Mouse (Mus musculus) heart, adult 11 months (tissue): Measurements from ENCODE around the gene Pea15a.

ENCODE experiments used
- DNase-seq: peaks from one replicate; pipeline ENCODE4 v3.0.0; 2022

Gene Pea15a

GRCm38 (mm10) chr1:172177791-172178190 lies 28.8 kb downstream of the Pea15a start:
- DNase-seq, result peak; percentile 60

GRCm38 (mm10) chr1:172173181-172173580 lies 33.4 kb downstream of the Pea15a start:
- DNase-seq, result peak; percentile 41

- peak; percentile 84 for DNase-seq
Measured at GRCm38 (mm10) chr1:172172381-172172780, 34.2 kb downstream of the Pea15a start.

GRCm38 (mm10) chr1:172169809-172170208 lies 36.8 kb downstream of the Pea15a start:
- peak; percentile 80 for DNase-seq

- DNase-seq, result no peak
Measured at GRCm38 (mm10) chr1:172167911-172168310, 38.7 kb downstream of the Pea15a start.

- DNase-seq, result no peak
Measured at GRCm38 (mm10) chr1:172162959-172163358, 43.6 kb downstream of the Pea15a start.

- no peak for DNase-seq
Measured at GRCm38 (mm10) chr1:172162009-172162408, 44.6 kb downstream of the Pea15a start.

- no peak for DNase-seq
Measured at GRCm38 (mm10) chr1:172160508-172160907, 46.1 kb downstream of the Pea15a start.

GRCm38 (mm10) chr1:172159970-172160369 lies 46.6 kb downstream of the Pea15a start:
- no peak for DNase-seq

GRCm38 (mm10) chr1:172155518-172155917 lies 51.1 kb downstream of the Pea15a start:
- no peak for DNase-seq

GRCm38 (mm10) chr1:172154536-172154935 lies 52.1 kb downstream of the Pea15a start:
- no peak for DNase-seq

- no peak for DNase-seq
Measured at GRCm38 (mm10) chr1:172148955-172149815, 57.4 kb downstream of the Pea15a start.

- no peak for DNase-seq
Measured at GRCm38 (mm10) chr1:172148279-172148954, 58.2 kb downstream of the Pea15a start.

GRCm38 (mm10) chr1:172147835-172148278 lies 58.7 kb downstream of the Pea15a start, which contains the start of gene Dcaf8:
Gene Dcaf8, plus strand, starts transcription at chr1:172148084.
- peak; percentile 100 for DNase-seq
